Mouse (Mus musculus): ENCODE measurements around the gene Fus.

- no peak for TF ChIP-seq CTCF (IDR thresholded peaks at IDR 0.05; ENCODE audit: low read depth)
- TF ChIP-seq EP300 (IDR thresholded peaks at IDR 0.05; ENCODE audit: low read depth), result no peak
Observed at GRCm38 (mm10) chr7:128025381-128025780, 58.1 kb downstream of the Fus start.

Measured in heart, postnatal 0 days (tissue).